Mouse (Mus musculus): ENCODE measurements around the gene Fam166b.

DNA sequence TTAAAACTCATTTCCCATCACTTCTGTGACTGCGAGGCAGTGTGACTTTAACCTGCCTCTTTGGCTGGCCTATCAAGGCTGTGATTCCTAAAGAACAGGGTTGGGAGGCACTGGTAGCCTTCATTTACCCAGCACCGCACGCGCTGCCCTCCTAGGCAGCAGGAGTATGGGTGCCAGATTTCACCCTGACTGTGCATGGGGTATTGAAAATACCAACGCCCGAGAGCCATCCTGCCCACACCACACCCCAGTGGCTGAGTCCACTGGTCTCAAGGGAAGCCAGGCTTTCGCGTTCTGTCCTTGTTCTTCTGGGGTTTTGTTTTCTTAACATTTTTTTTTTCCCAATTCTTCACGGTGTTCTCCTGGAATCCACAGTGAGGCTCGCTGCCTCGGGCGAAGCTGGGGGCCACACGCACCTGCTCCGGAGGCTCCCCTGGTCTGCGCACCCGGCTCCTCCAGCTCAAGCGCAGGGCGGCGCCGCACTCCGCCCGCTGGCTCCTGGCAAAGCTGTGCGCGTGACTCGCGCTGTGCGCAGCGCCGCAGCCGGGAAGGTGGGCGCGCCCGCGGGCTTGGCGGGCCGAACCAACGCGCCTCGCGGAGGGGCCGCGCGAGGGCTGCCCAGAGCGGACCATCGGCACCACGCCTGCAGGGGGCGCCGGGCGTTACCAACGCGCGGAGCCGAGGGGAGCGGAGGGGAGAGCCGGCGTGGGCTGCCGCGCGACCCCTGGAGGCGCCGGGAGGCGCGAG, 47.4 kb downstream of the Fam166b start, which contains the start of gene Rusc2:
- TF ChIP-seq CTCF (IDR thresholded peaks at IDR 0.05; ENCODE audit: control insufficient read depth, insufficient read depth, low read length) (no peak), POLR2A (IDR thresholded peaks at IDR 0.05; ENCODE audit: borderline replicate concordance, control insufficient read depth, low read depth, low read length) (peak; percentile 24; the same call in 1 of the 2 replicates)

Measured in bone marrow, adult 2 months (tissue).